Mouse (Mus musculus) neural tube, embryonic 11.5 days (tissue): ENCODE measurements around the gene Gm13278. TPM values are rescaled to one million over a fixed set of nuclear protein-coding genes. Genes with fewer than 3 reads are reported as not detected.
"Not testable (repeated sequence)": the region's sequence is repeated elsewhere in the genome, so short reads cannot be mapped to it uniquely, and the experiment has no call there.

Experiments
- ATAC-seq: fragments of 200-750 bp; cut with Nextera tagmentation; 2 replicates; pipeline ENCODE4 v1.8.0; 2017; ENCODE audit warnings: moderate number of reproducible peaks, mild to moderate bottlenecking, moderate TSS enrichment, moderate library complexity; ENCODE audit not compliant: insufficient read depth, low FRiP score, low TSS enrichment
- DNase-seq: peaks from one replicate; pipeline ENCODE4 v3.0.0-alpha.2; 2015; ENCODE audit warnings: low spot score
- H3K27ac ChIP-seq: fragments of 300-500 bp; sonication (generic); 2 replicates; pipeline ENCODE4 v1.5.1; 2014; ENCODE audit warnings: low read depth, mild to moderate bottlenecking, low read length
- H3K27me3 ChIP-seq: fragments of 300-500 bp; sonication (generic); 2 replicates; pipeline ENCODE4 v1.6.1; 2014; ENCODE audit warnings: mild to moderate bottlenecking, low read length, mixed read lengths; ENCODE audit not compliant: control insufficient read depth, insufficient read depth
- H3K36me3 ChIP-seq: fragments of 300-500 bp; sonication (generic); 2 replicates; pipeline ENCODE4 v1.6.1; 2014; ENCODE audit warnings: mild to moderate bottlenecking, low read length, moderate library complexity, mixed read lengths; ENCODE audit not compliant: control insufficient read depth, insufficient read depth
- H3K4me1 ChIP-seq: fragments of 300-500 bp; sonication (generic); 2 replicates; pipeline ENCODE4 v1.6.1; 2014; ENCODE audit warnings: low read length, mixed read lengths; ENCODE audit not compliant: control insufficient read depth, insufficient read depth
- H3K4me2 ChIP-seq: fragments of 300-500 bp; sonication (generic); 2 replicates; pipeline ENCODE4 v1.6.1; 2014; ENCODE audit warnings: low read depth, mild to moderate bottlenecking, moderate library complexity
- H3K4me3 ChIP-seq: fragments of 300-500 bp; sonication (generic); 2 replicates; pipeline ENCODE4 v1.5.1; 2014; ENCODE audit warnings: low read depth, low read length
- H3K9ac ChIP-seq: fragments of 300-500 bp; sonication (generic); 2 replicates; pipeline ENCODE4 v1.6.1; 2014; ENCODE audit warnings: mild to moderate bottlenecking, low read length
- H3K9me3 ChIP-seq: fragments of 300-500 bp; sonication (generic); 2 replicates; pipeline ENCODE4 v1.6.1; 2016; ENCODE audit warnings: low read length; ENCODE audit not compliant: control insufficient read depth
- WGBS: fragments of 180-500 bp; shearing (Covaris S2); extraction: QIAGEN DNeasy Blood & Tissue Kit; methylation state at CpG from one replicate; pipeline ENCODE4 v1.1.7; 2014; 5-methylcytosine and 5-hydroxymethylcytosine counted together
- polyA plus RNA-seq: library from polyadenylated mRNA; unstranded; fragments of >200 nt; fragmentation: Nextera tagmentation; extraction: Ambion mirVana; gene quantifications from 2 replicates; pipeline ENCODE4 v1.2.1, GENCODE M21; 2014

Gene Gm13278
- polyA plus RNA-seq, 1 experiment from 2014 or later: not detected

DNA sequence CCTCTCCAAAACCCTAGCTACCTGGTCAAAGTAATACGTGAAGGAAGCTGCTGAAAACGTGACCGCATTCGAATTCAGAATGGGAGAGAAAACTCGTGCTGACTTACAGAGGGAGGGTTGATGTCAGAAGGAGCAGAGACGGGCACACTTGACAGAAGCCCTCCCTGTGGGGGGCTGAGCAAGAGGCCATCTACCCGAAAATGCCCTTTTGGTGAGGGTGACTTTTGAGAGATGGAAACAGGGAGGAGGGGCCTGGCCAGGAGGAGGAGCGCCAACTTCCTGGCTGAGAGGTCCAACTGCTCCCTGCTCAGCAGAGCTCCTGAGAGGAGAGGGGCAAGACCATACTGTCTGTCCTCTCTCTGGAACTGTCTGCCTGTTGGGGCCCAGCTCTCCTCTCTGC is 13.9 kb downstream of the Gm13278 start, which contains the start of gene Gm13288:
Gm13288 (plus strand) TSS at position 301 of the 400 bp plus-strand sequence.
- not testable (repeated sequence) for H3K4me3 ChIP-seq, H3K36me3 ChIP-seq, H3K27me3 ChIP-seq, H3K27ac ChIP-seq, H3K9me3 ChIP-seq, H3K4me1 ChIP-seq, H3K9ac ChIP-seq, H3K4me2 ChIP-seq, ATAC-seq, DNase-seq
- no CpG with 5 or more reads among the region's 8 CpGs for WGBS

DNA sequence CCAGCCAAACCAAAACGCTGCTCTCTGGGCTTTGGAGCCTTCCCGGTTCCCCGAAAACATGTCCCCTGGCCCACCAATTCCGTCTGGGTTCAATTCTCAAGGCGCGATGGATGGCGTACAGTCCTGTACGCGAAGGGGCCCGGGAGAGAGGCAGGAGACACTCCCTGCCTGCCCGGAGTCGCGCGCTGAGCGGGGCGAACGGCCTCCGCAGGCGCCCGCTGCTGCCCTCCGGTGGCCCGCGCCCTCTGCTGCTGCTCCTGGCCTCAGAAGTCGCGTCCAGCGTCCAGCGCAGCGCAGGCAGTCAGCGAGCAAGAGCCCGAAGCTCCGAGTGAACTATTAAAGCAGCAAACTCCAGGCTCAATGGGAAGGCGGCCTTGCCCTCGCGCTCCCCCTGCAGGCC is 14.4 kb downstream of the Gm13278 start:
- not testable (repeated sequence) for DNase-seq, H3K27ac ChIP-seq, H3K4me2 ChIP-seq, H3K9me3 ChIP-seq, H3K27me3 ChIP-seq, H3K4me3 ChIP-seq, ATAC-seq, H3K9ac ChIP-seq, H3K4me1 ChIP-seq, H3K36me3 ChIP-seq
- no CpG with 5 or more reads among the region's 34 CpGs for WGBS

DNA sequence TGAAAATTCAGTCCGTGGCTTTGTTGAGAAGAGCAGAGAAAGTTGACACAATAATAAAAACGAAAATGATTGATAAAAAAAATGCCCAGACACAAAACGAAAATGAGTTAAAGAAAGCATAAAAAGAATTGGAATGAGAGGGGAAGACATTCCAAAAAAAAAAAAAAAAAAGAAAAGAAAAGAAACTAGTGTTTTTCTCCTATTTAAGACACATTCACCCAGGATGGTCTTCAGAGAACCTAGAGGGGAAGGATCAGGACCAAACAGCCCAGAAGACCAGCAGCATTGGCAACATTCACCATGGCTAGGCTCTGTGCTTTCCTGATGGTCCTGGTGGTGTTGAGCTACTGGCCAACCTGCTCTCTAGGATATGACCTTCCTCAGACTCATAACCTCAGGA is 24.6 kb downstream of the Gm13278 start, which contains the start of gene Ifna7:
Ifna7 (plus strand) TSS at position 301 of the 400 bp plus-strand sequence.
- no peak within 1 kb of the TSS for H3K9ac ChIP-seq
- H3K4me1 ChIP-seq: no peaks in the 10 kb centered on the region
- H3K9me3 ChIP-seq: no peaks in the 10 kb centered on the region
- H3K36me3 ChIP-seq: no peaks in the 10 kb centered on the region
- H3K4me2 ChIP-seq: no peak within 1 kb of the TSS
- no peak for ATAC-seq
- no peak within 1 kb of the TSS for H3K4me3 ChIP-seq
- DNase-seq: no peak
- H3K27ac ChIP-seq: no peak within 1 kb of the TSS
- H3K27me3 ChIP-seq: no peaks in the 10 kb centered on the region
- WGBS: 71% methylated on average over 3 of the region's 3 CpGs

DNA sequence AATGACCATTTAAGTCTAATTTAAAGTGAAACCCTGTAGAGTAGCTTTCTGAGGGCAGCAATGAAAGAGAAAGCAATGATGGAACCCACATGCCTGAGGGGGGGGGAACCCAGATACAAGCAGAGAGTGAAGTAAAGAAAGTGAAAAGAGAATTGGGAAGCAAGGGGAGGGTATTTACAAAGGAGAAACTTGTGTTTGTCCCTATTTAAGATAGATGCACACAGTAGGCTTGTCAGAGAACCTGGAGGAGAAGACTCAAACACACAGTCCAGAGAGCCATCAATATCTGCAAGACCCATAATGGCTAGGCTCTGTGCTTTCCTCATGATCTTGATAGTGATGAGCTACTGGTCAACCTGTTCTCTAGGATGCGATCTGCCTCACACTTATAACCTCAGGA is 28.3 kb downstream of the Gm13278 start, which contains the start of gene Ifna11:
Ifna11 (plus strand) TSS at position 301 of the 400 bp plus-strand sequence.
- Histone ChIP-seq H3K27ac (no peak within 1 kb of the TSS), H3K4me3 (no peak within 1 kb of the TSS), H3K4me1 (no peaks in the 10 kb centered on the region), H3K27me3 (no peaks in the 10 kb centered on the region), H3K9ac (no peak within 1 kb of the TSS), H3K36me3 (no peaks in the 10 kb centered on the region), H3K4me2 (no peak within 1 kb of the TSS), H3K9me3 (no peaks in the 10 kb centered on the region)
- 87% methylated on average over 1 of the region's 1 CpGs for WGBS
- no peak for DNase-seq
- no peak for ATAC-seq

DNA sequence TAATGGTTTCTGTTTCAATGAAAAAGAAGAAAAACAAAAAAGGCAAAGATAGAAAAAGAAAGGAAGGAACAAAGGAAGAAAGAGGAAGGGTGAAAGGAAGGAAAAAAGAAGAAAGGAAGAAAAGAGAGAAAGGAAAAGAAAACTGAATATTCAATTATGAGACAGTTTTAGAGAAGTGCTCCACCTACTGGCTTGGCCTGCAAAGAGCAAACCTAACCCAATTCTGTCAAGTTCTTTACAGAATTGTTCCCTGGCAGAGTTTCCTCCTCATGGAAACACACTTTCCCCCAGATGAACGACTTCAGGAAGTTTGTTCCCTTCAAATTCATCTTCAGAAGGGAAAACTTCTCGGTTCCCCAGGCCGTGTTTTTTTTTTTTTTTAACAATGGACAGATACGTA is 31.6 kb downstream of the Gm13278 start:
- ATAC-seq: no peak
- 30% methylated on average over 4 of the region's 4 CpGs for WGBS
- Histone ChIP-seq H3K9me3 (no peaks in the 10 kb centered on the region), H3K27me3 (no peaks in the 10 kb centered on the region), H3K36me3 (no peaks in the 10 kb centered on the region), H3K9ac (no peak overlapping the region), H3K4me1 (no peaks in the 10 kb centered on the region), H3K27ac (no peak overlapping the region), H3K4me2 (no peak overlapping the region), H3K4me3 (no peak overlapping the region)
- no peak for DNase-seq

DNA sequence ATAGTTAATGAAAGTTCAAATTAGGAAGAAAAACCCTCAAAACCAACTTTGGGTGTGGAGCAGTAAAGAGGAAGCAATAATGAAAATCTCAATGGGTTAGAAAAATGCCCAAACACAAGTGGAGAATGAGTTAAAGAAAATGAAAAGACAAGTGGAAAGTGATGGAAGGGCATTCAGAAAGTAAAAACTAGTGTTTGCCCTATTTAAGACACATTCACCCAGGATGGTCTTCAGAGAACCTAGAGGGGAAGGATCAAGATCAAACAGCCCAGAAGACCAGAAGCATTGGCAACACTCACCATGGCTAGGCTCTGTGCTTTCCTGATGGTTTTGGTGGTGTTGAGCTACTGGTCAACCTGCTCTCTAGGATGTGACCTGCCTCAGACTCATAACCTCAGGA is 35.8 kb downstream of the Gm13278 start, which contains the start of gene Ifna6:
Ifna6 (plus strand) TSS at position 301 of the 400 bp plus-strand sequence.
- H3K36me3 ChIP-seq, H3K27ac ChIP-seq, H3K9ac ChIP-seq, H3K9me3 ChIP-seq, DNase-seq, H3K4me1 ChIP-seq, ATAC-seq, H3K4me3 ChIP-seq, H3K4me2 ChIP-seq, H3K27me3 ChIP-seq: not testable (repeated sequence)

DNA sequence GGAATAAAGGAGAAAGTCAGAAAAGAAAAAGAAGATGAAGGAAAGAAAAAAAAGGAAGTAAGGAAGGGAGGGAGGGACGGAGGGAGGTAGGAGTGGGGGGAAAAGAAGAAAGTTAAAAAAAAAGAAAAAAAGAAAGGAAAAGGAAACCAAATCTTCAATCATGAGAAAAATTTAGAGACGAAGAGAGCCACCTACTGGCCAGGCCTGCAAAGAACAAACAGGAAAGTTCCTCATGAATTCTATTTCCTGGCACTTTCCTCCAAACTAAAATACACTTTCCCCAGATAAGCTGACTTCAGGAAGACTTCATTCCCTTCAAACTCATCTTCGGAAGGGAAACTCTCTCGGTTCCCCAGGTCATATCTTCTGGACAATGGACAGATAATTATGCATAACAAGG is 39.2 kb downstream of the Gm13278 start:
- Histone ChIP-seq H3K4me2 (no peak overlapping the region), H3K4me3 (no peak overlapping the region), H3K9me3 (no peaks in the 10 kb centered on the region), H3K27ac (no peak overlapping the region), H3K9ac (no peak overlapping the region), H3K4me1 (no peaks in the 10 kb centered on the region), H3K36me3 (no peaks in the 10 kb centered on the region), H3K27me3 (no peaks in the 10 kb centered on the region)
- 31% methylated on average over 4 of the region's 4 CpGs for WGBS
- ATAC-seq: no peak
- no peak for DNase-seq

DNA sequence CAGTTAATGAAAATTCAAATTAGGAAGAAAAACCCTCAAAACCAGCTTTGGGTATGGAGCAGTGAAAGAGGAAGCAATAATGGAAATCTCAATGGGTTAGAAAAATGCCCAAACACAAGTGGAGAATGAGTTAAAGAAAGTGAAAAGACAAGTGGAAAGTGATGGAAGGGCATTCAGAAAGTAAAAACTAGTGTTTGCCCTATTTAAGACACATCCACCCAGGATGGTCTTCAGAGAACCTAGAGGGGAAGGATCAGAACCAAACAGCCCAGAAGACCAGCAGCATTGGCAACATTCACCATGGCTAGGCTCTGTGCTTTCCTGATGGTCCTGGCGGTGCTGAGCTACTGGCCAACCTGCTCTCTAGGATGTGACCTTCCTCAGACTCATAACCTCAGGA is 43.9 kb downstream of the Gm13278 start, which contains the start of gene Ifna5:
Ifna5 (plus strand) TSS at position 301 of the 400 bp plus-strand sequence.
- not testable (repeated sequence) for DNase-seq, ATAC-seq, H3K36me3 ChIP-seq, H3K4me2 ChIP-seq, H3K9me3 ChIP-seq, H3K4me1 ChIP-seq, H3K27me3 ChIP-seq, H3K27ac ChIP-seq, H3K9ac ChIP-seq, H3K4me3 ChIP-seq
- WGBS: 69% methylated on average over 1 of the region's 1 CpGs

DNA sequence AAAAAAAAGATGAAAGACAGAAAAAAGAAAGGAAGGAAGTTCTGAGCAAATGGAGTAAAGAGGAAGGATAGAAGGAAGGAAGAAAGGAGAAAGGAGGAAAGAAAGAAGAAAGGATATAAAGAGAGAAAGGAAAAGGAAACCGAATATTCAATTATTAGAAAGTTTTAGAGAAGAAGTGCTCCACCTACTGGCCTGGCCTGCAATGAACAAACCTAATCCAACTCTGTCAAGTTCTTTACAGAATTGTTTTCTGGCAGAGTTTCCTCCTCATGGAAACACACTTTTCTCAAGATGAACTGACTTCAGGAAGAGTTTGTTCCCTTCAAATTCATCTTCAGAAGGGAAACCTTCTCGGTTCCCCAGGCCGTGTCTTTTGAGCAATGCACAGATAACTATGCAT is 47.5 kb downstream of the Gm13278 start:
- Histone ChIP-seq H3K27me3 (no peaks in the 10 kb centered on the region), H3K9me3 (no peaks in the 10 kb centered on the region), H3K36me3 (no peaks in the 10 kb centered on the region), H3K27ac (no peak overlapping the region), H3K4me2 (no peak overlapping the region), H3K4me1 (no peaks in the 10 kb centered on the region), H3K4me3 (no peak overlapping the region), H3K9ac (no peak overlapping the region)
- DNase-seq: no peak
- no peak for ATAC-seq
- WGBS: 51% methylated on average over 3 of the region's 3 CpGs
